Mouse (Mus musculus): ENCODE data around the gene Asphd2.

DNA sequence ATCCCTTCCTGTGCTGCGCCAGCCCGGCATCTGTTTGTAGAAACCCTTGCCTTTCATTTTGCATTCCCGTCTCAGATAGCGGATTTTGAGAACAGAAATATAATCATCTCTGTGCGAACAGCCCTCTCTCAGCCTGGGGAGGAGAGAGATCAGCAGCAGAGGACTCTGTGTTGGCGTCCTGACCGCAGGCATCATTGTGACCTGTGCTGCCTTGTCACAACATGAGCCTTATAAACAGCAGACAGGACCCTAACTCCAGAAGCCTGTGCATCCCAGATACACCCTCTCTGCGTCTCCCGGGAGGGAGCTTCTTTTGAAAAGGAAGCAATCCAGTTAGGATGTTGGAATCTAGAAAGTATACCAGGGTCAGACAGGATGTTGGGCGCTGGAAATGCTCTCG lies 16.4 kb upstream of the Asphd2 start:
- TF ChIP-seq POLR2A (IDR thresholded peaks at IDR 0.05; ENCODE audit: control insufficient read depth, extremely low read depth, insufficient read depth, low read length, poor library complexity) (no peak), CTCF (IDR thresholded peaks at IDR 0.05; ENCODE audit: borderline replicate concordance, control insufficient read depth, extremely low read depth, insufficient read depth, low read length, poor library complexity) (no peak)

Data from thymus, adult 2 months (tissue).